Mouse (Mus musculus) liver, embryonic 16.5 days (tissue): Measurements from ENCODE around the gene Atp5g1. TPM values are rescaled to one million over a fixed set of nuclear protein-coding genes. Genes with fewer than 3 reads are reported as not detected.
A peak's percentile ranks its signal among the peaks of the same experiment; 100 is the strongest.

ENCODE experiments used
- ATAC-seq: fragments of 200-750 bp; cut with Nextera tagmentation; 2 replicates; pipeline ENCODE4 v1.8.0; 2017; ENCODE audit warnings: low read depth, mild to moderate bottlenecking, moderate number of reproducible peaks, moderate library complexity
- H3K27ac ChIP-seq: fragments of 300-500 bp; sonication (generic); 2 replicates; pipeline ENCODE4 v1.5.1; 2014; ENCODE audit warnings: mild to moderate bottlenecking, low read length
- H3K27me3 ChIP-seq: fragments of 300-500 bp; sonication (generic); 2 replicates; pipeline ENCODE4 v1.6.1; 2014; ENCODE audit warnings: low read depth, low read length, mixed read lengths; ENCODE audit not compliant: control insufficient read depth, insufficient read depth
- H3K36me3 ChIP-seq: fragments of 300-500 bp; sonication (generic); 2 replicates; pipeline ENCODE4 v1.6.1; 2014; ENCODE audit warnings: mild to moderate bottlenecking; ENCODE audit not compliant: control insufficient read depth, insufficient read depth
- H3K4me1 ChIP-seq: fragments of 300-500 bp; sonication (generic); 2 replicates; pipeline ENCODE4 v1.6.1; 2014; ENCODE audit warnings: low read depth, low read length, mixed read lengths; ENCODE audit not compliant: control insufficient read depth
- H3K4me2 ChIP-seq: fragments of 300-500 bp; sonication (generic); 2 replicates; pipeline ENCODE4 v1.6.1; 2014; ENCODE audit warnings: low read depth, low read length, mixed read lengths
- H3K4me3 ChIP-seq: fragments of 300-500 bp; sonication (generic); 2 replicates; pipeline ENCODE4 v1.5.1; 2014; ENCODE audit warnings: low read depth, mild to moderate bottlenecking, low read length
- H3K9ac ChIP-seq: fragments of 300-500 bp; sonication (generic); 2 replicates; pipeline ENCODE4 v1.6.1; 2014; ENCODE audit warnings: low read depth, low read length
- H3K9me3 ChIP-seq: fragments of 300-500 bp; sonication (generic); replicated peaks from 2 replicates; pipeline ENCODE4 v1.6.1; 2016; ENCODE audit warnings: low read length; ENCODE audit not compliant: control insufficient read depth
- WGBS: fragments of 180-500 bp; shearing (Covaris S2); extraction: QIAGEN DNeasy Blood & Tissue Kit; methylation state at CpG from one replicate; pipeline ENCODE4 v1.1.7; 2014; ENCODE audit not compliant: insufficient replicate concordance; 5-methylcytosine and 5-hydroxymethylcytosine counted together
- polyA plus RNA-seq: library from polyadenylated mRNA; unstranded; fragments of >200 nt; fragmentation: Nextera tagmentation; extraction: Ambion mirVana; gene quantifications from 2 replicates; pipeline ENCODE4 v1.2.1, GENCODE M21; 2015

Atp5g1 gene
- polyA plus RNA-seq, 1 experiment from 2014 or later: 479 TPM

DNA sequence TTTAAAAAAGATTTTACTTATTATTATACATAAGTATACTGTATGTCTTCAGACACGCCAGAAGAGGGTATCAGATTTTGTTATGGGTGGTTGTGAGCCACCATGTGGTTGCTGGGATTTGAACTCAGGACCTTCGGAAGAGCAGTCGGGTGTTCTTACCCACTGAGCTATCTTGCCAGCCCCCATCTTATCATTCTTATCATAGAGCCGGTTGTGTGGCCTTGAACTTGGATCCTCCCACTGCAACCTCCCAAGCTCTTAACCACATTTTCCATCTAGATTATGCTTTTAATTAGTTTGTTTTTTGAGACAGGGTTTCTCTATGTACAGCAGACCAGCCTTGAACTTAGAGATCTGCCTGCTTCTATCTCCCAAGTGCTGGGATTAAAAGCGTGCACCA is 38.0 kb downstream of the Atp5g1 start:
- ATAC-seq: no peak
- no peaks in the 10 kb centered on the region for H3K9me3 ChIP-seq

DNA sequence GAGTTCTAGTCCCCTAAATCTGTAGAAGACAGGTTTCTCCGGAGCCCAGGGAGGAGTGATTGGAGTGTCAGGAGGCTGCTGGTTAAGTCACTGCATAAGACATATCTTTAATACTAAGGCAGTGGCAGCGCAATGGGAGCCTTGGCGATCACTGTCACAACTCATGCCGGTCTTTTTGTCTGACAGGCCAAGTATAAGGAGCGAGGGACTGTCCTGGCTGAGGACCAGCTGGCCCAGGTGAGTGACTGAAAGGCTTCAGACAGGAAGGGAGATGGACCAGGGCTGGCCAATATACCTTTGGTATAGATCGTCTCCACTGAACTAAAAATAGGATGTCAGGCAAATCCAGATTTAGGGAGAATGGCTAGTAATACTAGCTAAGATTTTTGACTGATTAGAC is 40.3 kb downstream of the Atp5g1 start:
- H3K36me3 ChIP-seq: peaks cover 6% of the 10 kb centered on the region
- peak overlapping the region; percentile 95 for H3K4me3 ChIP-seq
- peaks cover 25% of the 10 kb centered on the region for H3K4me1 ChIP-seq
- H3K9ac ChIP-seq: peak overlapping the region; percentile 87
- peak overlapping the region; percentile 86 for H3K4me2 ChIP-seq
- H3K27ac ChIP-seq: peak overlapping the region; percentile 65
- peak; percentile 11; the same call in 1 of the 2 replicates for ATAC-seq
- WGBS: 6% methylated on average over 6 of the region's 6 CpGs
- no peaks in the 10 kb centered on the region for H3K9me3 ChIP-seq
- no peaks in the 10 kb centered on the region for H3K27me3 ChIP-seq

More for the DNA sequence above, 38.0 kb downstream of the Atp5g1 start:
- H3K36me3 ChIP-seq: peaks cover 6% of the 10 kb centered on the region
- no peak overlapping the region for H3K4me2 ChIP-seq
- H3K9ac ChIP-seq: no peak overlapping the region
- no peak overlapping the region for H3K27ac ChIP-seq
- H3K4me1 ChIP-seq: peaks cover 25% of the 10 kb centered on the region
- WGBS: 61% methylated on average over 5 of the region's 5 CpGs
- H3K27me3 ChIP-seq: no peaks in the 10 kb centered on the region
- no peak overlapping the region for H3K4me3 ChIP-seq

DNA sequence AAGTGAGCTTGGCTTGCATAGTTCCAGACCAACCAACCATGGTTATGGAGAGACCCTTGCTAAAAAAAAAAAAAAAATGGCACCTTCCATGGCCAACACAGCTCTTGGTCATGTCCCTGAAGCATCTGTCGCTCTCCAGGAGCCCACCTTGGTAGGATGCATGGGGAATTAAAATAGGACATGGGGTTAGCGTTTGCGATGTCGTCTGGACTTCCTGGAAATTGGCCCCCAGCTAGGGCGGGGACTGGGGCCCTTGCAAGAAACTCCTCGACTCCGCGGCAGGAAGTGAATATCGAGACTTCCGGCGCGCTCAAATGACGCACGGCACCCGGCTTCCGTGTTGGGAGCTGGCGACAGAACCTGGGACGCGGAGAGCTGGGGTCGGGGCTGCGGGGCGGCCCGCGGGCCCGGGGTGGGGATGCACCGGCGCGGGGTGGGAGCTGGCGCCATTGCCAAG is 40.8 kb downstream of the Atp5g1 start, which contains the start of gene Snf8:
TSS of gene Snf8 (plus strand) at position 290 of the 457 bp plus-strand sequence.
- Histone ChIP-seq H3K4me2 (peak within 1 kb of the TSS; percentile 86), H3K27me3 (no peaks in the 10 kb centered on the region), H3K9me3 (no peaks in the 10 kb centered on the region), H3K4me3 (peak within 1 kb of the TSS; percentile 95), H3K9ac (peak within 1 kb of the TSS; percentile 87), H3K36me3 (peaks cover 6% of the 10 kb centered on the region), H3K27ac (peak within 1 kb of the TSS; percentile 65), H3K4me1 (peaks cover 25% of the 10 kb centered on the region)
- WGBS: under 1% methylated on average over 29 of the region's 29 CpGs
- ATAC-seq: peak; percentile 82

DNA sequence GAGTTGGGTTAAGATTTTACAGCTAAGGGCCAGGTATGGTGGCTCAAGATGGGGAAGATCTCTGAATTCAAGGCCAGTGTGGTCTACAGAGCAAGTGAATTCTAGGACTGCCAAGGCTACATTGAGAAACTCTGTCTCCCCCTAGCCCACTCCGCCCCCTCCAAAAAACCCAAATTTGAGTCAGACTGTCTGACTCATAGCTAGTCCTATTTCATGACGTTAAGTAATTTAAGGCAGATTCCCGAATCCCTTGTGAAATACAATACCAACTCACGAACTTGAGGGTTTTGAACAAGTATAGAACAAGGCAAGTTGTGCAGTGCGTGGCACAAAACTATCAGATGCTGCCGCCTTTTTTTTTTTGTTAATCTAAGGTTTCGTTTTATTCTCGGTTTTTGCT is 41.4 kb downstream of the Atp5g1 start:
- peak overlapping the region; percentile 87 for H3K9ac ChIP-seq
- peak overlapping the region; percentile 65; the same call in 1 of the 2 replicates for H3K27ac ChIP-seq
- 44% methylated on average over 8 of the region's 8 CpGs for WGBS

DNA sequence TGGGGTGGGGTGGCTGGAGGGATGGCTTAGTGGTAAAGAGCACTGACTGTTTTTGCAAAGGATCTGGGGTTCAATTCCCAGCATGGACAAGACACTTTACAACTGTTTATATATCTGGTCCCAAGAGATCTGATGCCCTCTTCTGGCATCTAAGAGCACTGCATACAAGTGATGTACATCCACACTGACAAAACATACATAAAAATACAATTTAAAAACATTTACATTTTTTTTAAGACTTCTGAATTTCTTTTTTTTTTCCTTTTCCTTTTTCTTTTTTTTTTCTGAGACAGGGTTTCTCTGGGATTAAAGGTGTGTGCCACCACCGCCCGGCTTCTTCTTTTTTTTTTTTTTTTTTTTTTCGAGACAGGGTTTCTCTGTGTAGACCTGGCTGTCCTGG is 42.2 kb downstream of the Atp5g1 start:
- WGBS: 97% methylated on average over 3 of the region's 3 CpGs
- no peak for ATAC-seq

More for the DNA sequence above, 41.4 kb downstream of the Atp5g1 start:
- Histone ChIP-seq H3K27me3 (no peaks in the 10 kb centered on the region), H3K4me1 (peaks cover 25% of the 10 kb centered on the region), H3K9me3 (no peaks in the 10 kb centered on the region), H3K4me2 (peak overlapping the region; percentile 86), H3K4me3 (peak overlapping the region; percentile 95), H3K36me3 (peaks cover 2% of the 10 kb centered on the region)
- ATAC-seq: 0 out of 2 replicates have a peak, but pooled peaks have one; percentile 5

DNA sequence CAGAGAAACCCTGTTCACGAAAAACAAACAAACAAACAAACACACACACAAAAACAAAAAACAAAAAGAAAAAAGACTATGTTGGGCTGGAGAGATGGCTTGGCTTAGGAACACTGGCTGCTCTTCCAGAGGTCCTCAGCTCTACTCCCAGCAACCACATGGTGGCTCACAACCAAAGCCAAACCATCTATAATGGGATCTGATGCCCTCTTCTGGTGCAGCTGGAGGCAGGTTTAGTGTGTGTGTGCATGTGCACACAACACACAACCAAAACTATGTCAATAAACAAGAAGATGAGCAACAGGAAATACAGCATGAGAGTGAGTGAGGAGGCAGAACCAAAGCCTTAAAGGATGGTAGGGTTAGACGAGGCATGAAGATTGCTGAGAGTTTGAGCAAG is 43.8 kb downstream of the Atp5g1 start:
- no peak overlapping the region for H3K27ac ChIP-seq
- H3K36me3 ChIP-seq: no peaks in the 10 kb centered on the region; the same call in 1 of the 2 replicates
- no peak overlapping the region for H3K4me2 ChIP-seq
- H3K4me3 ChIP-seq: no peak overlapping the region
- no peak overlapping the region for H3K9ac ChIP-seq
- H3K4me1 ChIP-seq: peaks cover 15% of the 10 kb centered on the region
- H3K27me3 ChIP-seq: no peaks in the 10 kb centered on the region
- 58% methylated on average over 2 of the region's 2 CpGs for WGBS
- ATAC-seq: no peak
- no peaks in the 10 kb centered on the region for H3K9me3 ChIP-seq

More for the DNA sequence above, 42.2 kb downstream of the Atp5g1 start:
- no peaks in the 10 kb centered on the region; the same call in 1 of the 2 replicates for H3K36me3 ChIP-seq
- H3K9me3 ChIP-seq: no peaks in the 10 kb centered on the region
- H3K4me3 ChIP-seq: no peak overlapping the region
- H3K27me3 ChIP-seq: no peaks in the 10 kb centered on the region
- no peak overlapping the region for H3K27ac ChIP-seq
- peaks cover 21% of the 10 kb centered on the region for H3K4me1 ChIP-seq
- no peak overlapping the region for H3K9ac ChIP-seq
- H3K4me2 ChIP-seq: no peak overlapping the region

DNA sequence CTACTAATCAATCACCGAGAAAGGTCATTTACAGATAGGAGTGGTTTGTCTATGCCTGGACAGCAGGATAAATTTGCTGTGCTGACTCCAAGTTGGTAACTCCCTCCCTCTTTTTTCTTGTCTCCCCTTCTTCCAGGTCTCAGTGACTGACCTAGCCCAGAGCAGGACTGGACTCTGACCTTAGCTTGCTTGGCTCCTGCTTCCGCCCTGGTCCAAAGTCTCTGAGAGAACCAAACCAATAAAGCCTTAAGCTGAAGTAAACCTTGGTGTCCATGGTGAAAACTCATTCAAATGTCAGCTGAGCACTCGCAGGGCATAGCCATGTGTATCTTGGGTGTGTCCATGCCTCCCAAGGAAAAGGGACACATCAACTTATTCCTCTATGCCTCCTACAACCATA is 44.9 kb downstream of the Atp5g1 start:
- Histone ChIP-seq H3K9ac (no peak overlapping the region), H3K9me3 (no peaks in the 10 kb centered on the region), H3K4me3 (no peak overlapping the region), H3K27me3 (no peaks in the 10 kb centered on the region), H3K27ac (no peak overlapping the region), H3K36me3 (no peaks in the 10 kb centered on the region), H3K4me1 (peaks cover 12% of the 10 kb centered on the region), H3K4me2 (no peak overlapping the region)
- WGBS: 71% methylated on average over 3 of the region's 3 CpGs
- no peak for ATAC-seq

DNA sequence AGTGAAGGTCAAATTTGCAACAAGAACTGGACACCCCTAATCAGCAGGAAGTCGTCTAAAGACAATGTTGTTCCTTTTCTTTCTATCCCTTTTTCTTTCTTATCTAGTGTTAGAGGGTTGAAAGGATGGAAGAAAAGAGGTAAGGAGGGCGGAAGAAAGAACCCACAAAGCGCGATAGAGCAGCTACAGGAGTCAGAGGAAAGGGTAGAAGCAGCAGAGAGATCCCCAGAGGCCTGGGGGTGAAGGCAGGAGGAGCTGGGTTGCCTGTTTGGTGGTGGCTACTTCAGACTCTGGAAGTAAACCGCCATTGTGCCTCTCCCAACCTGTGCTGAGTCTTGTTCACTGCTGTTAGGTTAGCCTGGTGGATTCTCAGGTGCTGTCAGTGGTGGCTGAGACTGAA is 47.3 kb downstream of the Atp5g1 start:
- WGBS: 27% methylated on average over 5 of the region's 5 CpGs
- Histone ChIP-seq H3K36me3 (no peaks in the 10 kb centered on the region), H3K4me1 (no peaks in the 10 kb centered on the region), H3K27ac (no peak overlapping the region), H3K9ac (no peak overlapping the region), H3K4me3 (no peak overlapping the region), H3K27me3 (no peaks in the 10 kb centered on the region), H3K4me2 (no peak overlapping the region), H3K9me3 (no peaks in the 10 kb centered on the region)
- ATAC-seq: no peak

DNA sequence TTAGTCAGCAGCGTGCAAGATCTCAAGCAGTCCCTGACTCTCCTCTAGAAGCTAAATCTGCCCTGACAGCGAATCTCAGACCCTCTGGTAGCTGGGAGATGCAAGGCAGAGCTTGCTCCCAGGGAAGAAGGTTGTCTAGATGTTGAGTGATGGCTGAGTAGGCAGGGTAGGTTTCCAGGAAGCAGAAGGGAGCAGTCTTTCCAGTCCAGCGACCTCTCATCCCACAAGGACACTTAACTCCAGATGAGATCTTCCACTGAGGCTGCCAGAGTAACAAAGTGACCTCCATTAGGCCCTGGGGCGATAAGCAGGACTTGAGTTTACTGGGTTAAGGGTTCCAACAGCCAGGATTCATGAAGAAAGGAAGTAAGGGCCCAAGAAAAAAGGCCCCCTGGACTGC is 54.8 kb downstream of the Atp5g1 start:
- no peak overlapping the region for H3K27ac ChIP-seq
- no peak for ATAC-seq
- no peak overlapping the region for H3K4me2 ChIP-seq
- H3K9ac ChIP-seq: no peak overlapping the region
- 53% methylated on average over 4 of the region's 4 CpGs for WGBS
- H3K4me1 ChIP-seq: no peaks in the 10 kb centered on the region
- H3K27me3 ChIP-seq: no peaks in the 10 kb centered on the region
- no peak overlapping the region for H3K4me3 ChIP-seq
- H3K36me3 ChIP-seq: no peaks in the 10 kb centered on the region
- no peaks in the 10 kb centered on the region for H3K9me3 ChIP-seq
